Mouse (Mus musculus): ENCODE measurements around the gene Casp8ap2. TPM values are rescaled to one million over a fixed set of nuclear protein-coding genes. Genes with fewer than 3 reads are reported as not detected.

The Casp8ap2 gene
- total and polyA plus RNA-seq, 3 experiments, result 18.2 to 93.5 (median 29.8) TPM

GRCm38 (mm10) chr4:32569054-32569453 is 46.2 kb upstream of the Casp8ap2 start:
- no peaks in the 10 kb centered on the region for H3K79me2 ChIP-seq (ENCODE audit: control insufficient read depth, insufficient read depth, low read length, poor library complexity)
- no peak for DNase-seq (ENCODE audit: low read depth, low spot score)
- no peak overlapping the region for H3K4me3 ChIP-seq (ENCODE audit: control insufficient read depth in 1 of 2, insufficient read depth in 1 of 2, low read depth in 2 of 2, low read length in 2 of 2)
- TF ChIP-seq MYC (IDR thresholded peaks at IDR 0.05; ENCODE audit: low read depth, low read length), result no peak
- peaks cover 0 to 3% of the 10 kb centered on the region in 2 experiments; a peak in 1 of 4 replicates for H3K4me1 ChIP-seq (ENCODE audit: control insufficient read depth in 1 of 2, insufficient read depth in 2 of 2, low read length in 2 of 2)
- peaks cover 2% of the 10 kb centered on the region in 2 experiments; a peak in 2 of 4 replicates for H3K27me3 ChIP-seq (ENCODE audit: control insufficient read depth in 1 of 2, insufficient read depth in 2 of 2, low read length in 2 of 2)
- no peak overlapping the region for H3K9ac ChIP-seq (ENCODE audit: control insufficient read depth, low read depth, low read length, poor library complexity, severe bottlenecking)
- H3K36me3 ChIP-seq (ENCODE audit: control insufficient read depth in 1 of 2, insufficient read depth in 2 of 2, low read length in 2 of 2), result no peaks in the 10 kb centered on the region
- H3K27ac ChIP-seq (ENCODE audit: control insufficient read depth, low read depth, low read length), result no peak overlapping the region
- no peaks in the 10 kb centered on the region for H3K9me3 ChIP-seq (replicated peaks; ENCODE audit: insufficient read depth, low read length)

DNA sequence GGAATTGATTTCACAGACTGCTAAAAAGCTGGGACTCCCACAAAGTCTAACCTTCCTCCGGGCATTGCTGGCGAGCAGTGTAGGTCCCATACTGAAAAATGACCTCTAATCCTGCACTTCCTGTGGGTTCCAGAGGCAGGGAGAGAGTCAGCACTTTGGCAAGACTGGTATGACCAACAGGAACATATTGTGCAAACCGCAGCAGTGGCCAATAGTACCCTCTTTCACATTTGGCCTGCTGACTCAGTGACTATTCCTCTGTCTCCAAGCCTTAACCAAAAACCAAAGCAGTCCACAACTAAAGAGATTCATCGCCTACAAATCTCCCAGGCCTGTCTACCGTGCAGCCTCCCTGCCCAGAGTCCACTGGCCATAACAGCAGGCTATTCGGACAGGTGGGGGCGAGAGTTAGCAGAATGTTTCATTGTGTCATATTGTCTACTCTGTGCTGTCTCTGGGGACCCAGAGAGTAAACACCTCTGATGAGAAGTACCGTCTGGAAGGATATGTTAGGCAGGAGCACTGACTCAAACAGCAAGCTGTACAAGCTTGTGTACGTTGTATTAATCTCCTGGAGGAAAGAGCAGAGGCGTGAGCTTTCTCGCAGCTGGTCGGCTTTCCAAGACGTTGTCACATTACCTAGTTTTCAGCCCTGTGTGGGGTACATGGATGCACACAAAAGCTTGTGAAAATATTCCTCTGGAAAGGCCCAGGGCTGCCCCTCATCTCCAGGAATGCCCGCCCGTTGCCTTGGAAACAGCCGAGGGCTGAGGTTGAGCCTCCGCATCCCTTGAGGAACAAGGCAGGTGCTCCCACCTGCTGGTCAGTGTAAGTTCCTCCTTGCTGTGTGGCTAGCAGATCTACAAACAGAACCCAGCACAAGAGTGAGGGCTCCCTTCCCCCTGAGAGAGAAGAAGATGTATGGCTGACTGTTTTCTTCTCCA is 45.0 kb upstream of the Casp8ap2 start:
- Histone ChIP-seq H3K9ac (ENCODE audit: control insufficient read depth, low read depth, low read length, poor library complexity, severe bottlenecking) (no peak overlapping the region), H3K27me3 (ENCODE audit: control insufficient read depth in 1 of 2, insufficient read depth in 2 of 2, low read length in 2 of 2) (peaks cover 2% of the 10 kb centered on the region in 2 experiments; a peak in 2 of 4 replicates), H3K4me3 (ENCODE audit: control insufficient read depth in 1 of 2, insufficient read depth in 1 of 2, low read depth in 2 of 2, low read length in 2 of 2) (no peak overlapping the region), H3K79me2 (ENCODE audit: control insufficient read depth, insufficient read depth, low read length, poor library complexity) (no peaks in the 10 kb centered on the region), H3K9me3 (replicated peaks; ENCODE audit: insufficient read depth, low read length) (no peaks in the 10 kb centered on the region), H3K27ac (ENCODE audit: control insufficient read depth, low read depth, low read length) (no peak overlapping the region), H3K36me3 (ENCODE audit: control insufficient read depth in 1 of 2, insufficient read depth in 2 of 2, low read length in 2 of 2) (peaks cover 0 to 3% of the 10 kb centered on the region in 2 experiments; a peak in 1 of 4 replicates), H3K4me1 (ENCODE audit: control insufficient read depth in 1 of 2, insufficient read depth in 2 of 2, low read length in 2 of 2) (peaks cover 0 to 5% of the 10 kb centered on the region in 2 experiments; a peak in 1 of 4 replicates)
- no peak for DNase-seq (ENCODE audit: low read depth, low spot score)
- TF ChIP-seq ETS1 (IDR thresholded peaks at IDR 0.05; ENCODE audit: low read depth, low read length) (no peak), SIN3A (IDR thresholded peaks at IDR 0.05; ENCODE audit: low read length) (no peak), ELF1 (IDR thresholded peaks at IDR 0.05; ENCODE audit: low read depth, low read length) (no peak), SMC3 (IDR thresholded peaks at IDR 0.05; ENCODE audit: low read depth, low read length) (no peak), TAL1 (IDR thresholded peaks at IDR 0.05; ENCODE audit: low read length) (no peak), MYB (IDR thresholded peaks at IDR 0.05; ENCODE audit: low read depth, low read length) (no peak), USF2 (IDR thresholded peaks at IDR 0.05; ENCODE audit: borderline replicate concordance in 1 of 2, insufficient read depth in 1 of 2, low read depth in 1 of 2, low read length in 2 of 2) (no peak), CHD1 (IDR thresholded peaks at IDR 0.05; ENCODE audit: low read depth, low read length) (no peak), HCFC1 (IDR thresholded peaks at IDR 0.05; ENCODE audit: low read depth, low read length) (no peak), MXI1 (IDR thresholded peaks at IDR 0.05; ENCODE audit: low read depth, low read length) (no peak), KAT2A (conservative IDR thresholded peaks at IDR 0.05; ENCODE audit: low read depth, low read length) (no peak), MAZ (IDR thresholded peaks at IDR 0.05; ENCODE audit: low read depth, low read length) (no peak), ZMIZ1 (IDR thresholded peaks at IDR 0.05; ENCODE audit: low read depth, low read length) (no peak), EP300 (IDR thresholded peaks at IDR 0.05; ENCODE audit: low read depth in 1 of 2, low read length in 2 of 2) (no peak), BHLHE40 (IDR thresholded peaks at IDR 0.05; ENCODE audit: borderline replicate concordance, low read depth, low read length) (no peak), USF1 (IDR thresholded peaks at IDR 0.05; ENCODE audit: low read depth, low read length) (no peak)

Measured in MEL (cell line).